Mouse (Mus musculus) small intestine, adult 2 months (tissue): ENCODE measurements at regions not wholly inside any gene's neighbourhood (a gene's known extent, or its start where the extent isn't known, plus 50 kb on each side); places are given as distances from the start of the nearest gene placed in this dataset.

Experiments used
- H3K27ac ChIP-seq: fragments of 200-500 bp; 2 replicates; pipeline ENCODE4 v1.5.1; 2012; ENCODE audit warnings: low read depth, low read length, control low read depth, inconsistent platforms; ENCODE audit not compliant: insufficient read depth
- H3K27me3 ChIP-seq: fragments of 200-500 bp; 2 replicates; pipeline ENCODE4 v1.6.1; 2012; ENCODE audit warnings: mild to moderate bottlenecking, moderate library complexity, low read length, inconsistent platforms; ENCODE audit not compliant: control insufficient read depth, insufficient read depth
- H3K36me3 ChIP-seq: fragments of 200-500 bp; 2 replicates; pipeline ENCODE4 v1.6.1; 2012; ENCODE audit warnings: mild to moderate bottlenecking, low read length, control low read depth, inconsistent platforms; ENCODE audit not compliant: control insufficient read depth, insufficient read depth
- H3K4me1 ChIP-seq: fragments of 200-500 bp; 2 replicates; pipeline ENCODE4 v1.6.1; 2012; ENCODE audit warnings: low read length, inconsistent platforms, mixed read lengths; ENCODE audit not compliant: control insufficient read depth, insufficient read depth, insufficient read length
- H3K4me3 ChIP-seq: fragments of 200-500 bp; 2 replicates; pipeline ENCODE4 v1.5.1; 2012; ENCODE audit warnings: low read depth, mild to moderate bottlenecking, control low read depth, inconsistent platforms, low read length, moderate library complexity
- CTCF ChIP-seq: fragments of 200-500 bp; IDR thresholded peaks from 2 replicates; pipeline ENCODE4 v1.5.1; 2012; ENCODE audit warnings: low read depth, mild to moderate bottlenecking, control low read depth, inconsistent platforms, low read length, moderate library complexity, mixed read lengths; ENCODE audit not compliant: insufficient replicate concordance, insufficient read length; ENCODE audit errors: extremely low read depth
- POLR2A ChIP-seq: fragments of 200-500 bp; IDR thresholded peaks from 2 replicates; pipeline ENCODE4 v1.6.1; 2012; ENCODE audit warnings: low read depth, mild to moderate bottlenecking, control low read depth, inconsistent platforms, low read length, moderate library complexity
- WGBS: fragments of 180-500 bp; shearing (Covaris S2); methylation state at CpG from one replicate; pipeline ENCODE4 v1.1.7; 2018; 5-methylcytosine and 5-hydroxymethylcytosine counted together

DNA sequence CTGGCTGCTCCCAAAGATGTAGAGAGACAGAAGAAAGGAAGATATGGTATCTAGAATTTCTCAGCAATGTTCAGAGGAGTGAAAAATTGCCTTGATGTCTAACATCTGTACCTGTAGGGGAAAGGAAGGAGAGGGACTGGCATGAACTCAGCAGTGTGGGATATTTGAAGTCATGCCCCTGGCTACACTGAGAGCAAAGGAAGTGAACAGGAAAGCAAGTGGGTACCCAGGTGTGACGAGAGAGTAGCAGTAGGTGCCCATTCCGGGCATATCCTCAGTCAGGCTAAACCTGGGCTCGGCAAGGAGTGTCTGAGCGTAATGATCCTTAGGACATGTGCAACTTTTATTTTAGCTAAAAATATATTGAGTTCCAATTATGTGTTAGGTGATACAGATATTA, 203.4 kb upstream of the Satb1 start:
- Histone ChIP-seq H3K4me1 (no peaks in the 10 kb centered on the region), H3K36me3 (no peaks in the 10 kb centered on the region), H3K27ac (no peak overlapping the region), H3K27me3 (no peaks in the 10 kb centered on the region), H3K4me3 (no peak overlapping the region)
- 85% methylated on average over 4 of the region's 4 CpGs for WGBS
- no peak for TF ChIP-seq CTCF
- no peak for TF ChIP-seq POLR2A

DNA sequence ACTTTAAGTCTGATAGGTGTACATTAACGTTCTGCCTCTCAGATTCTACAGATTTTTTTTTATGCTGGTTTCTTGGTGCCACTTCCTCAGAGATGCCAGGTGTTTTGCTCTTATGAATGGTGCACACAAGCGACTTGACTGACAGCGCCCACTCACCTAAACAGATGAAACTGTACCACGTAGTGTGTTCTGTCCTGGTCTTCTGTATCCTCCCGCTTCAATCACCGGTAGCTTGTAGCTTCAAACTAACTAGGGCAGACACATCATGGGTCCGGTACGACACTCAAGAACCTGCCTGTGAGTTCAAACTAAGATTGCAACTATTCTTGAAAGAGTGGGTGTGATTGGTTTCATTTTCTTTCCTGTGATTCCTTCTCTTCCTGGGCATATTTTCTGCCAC, 198.0 kb upstream of the Satb1 start:
- Histone ChIP-seq H3K27ac (no peak overlapping the region), H3K36me3 (no peaks in the 10 kb centered on the region), H3K27me3 (no peaks in the 10 kb centered on the region), H3K4me1 (no peaks in the 10 kb centered on the region), H3K4me3 (no peak overlapping the region)
- no peak for TF ChIP-seq POLR2A
- no peak for TF ChIP-seq CTCF
- 87% methylated on average over 8 of the region's 8 CpGs for WGBS

DNA sequence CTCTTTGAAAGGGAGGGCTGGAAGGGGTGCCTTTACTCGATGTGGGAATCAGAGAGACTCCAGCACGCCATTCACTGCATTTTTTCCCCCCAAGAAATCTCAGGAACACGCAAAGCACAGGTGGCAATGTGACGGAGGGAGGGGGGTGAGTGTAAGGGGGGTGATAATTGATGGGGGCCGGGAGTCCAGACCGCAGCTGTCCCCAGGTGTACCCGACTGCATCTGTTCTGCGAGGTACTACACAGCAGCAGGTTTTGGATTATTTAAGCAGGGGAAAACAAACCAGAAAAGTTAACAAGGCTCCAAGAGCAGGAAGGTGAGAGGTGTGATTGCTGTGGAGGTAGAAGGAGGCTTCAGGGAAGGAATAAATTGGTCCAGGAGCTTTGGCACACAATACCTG, 153.8 kb upstream of the Satb1 start:
- WGBS = 55% methylated on average over 8 of the region's 8 CpGs
- Histone ChIP-seq H3K27me3 (no peaks in the 10 kb centered on the region), H3K4me3 (no peak overlapping the region), H3K36me3 (no peaks in the 10 kb centered on the region), H3K27ac (no peak overlapping the region), H3K4me1 (no peaks in the 10 kb centered on the region)
- no peak for TF ChIP-seq POLR2A
- no peak for TF ChIP-seq CTCF

DNA sequence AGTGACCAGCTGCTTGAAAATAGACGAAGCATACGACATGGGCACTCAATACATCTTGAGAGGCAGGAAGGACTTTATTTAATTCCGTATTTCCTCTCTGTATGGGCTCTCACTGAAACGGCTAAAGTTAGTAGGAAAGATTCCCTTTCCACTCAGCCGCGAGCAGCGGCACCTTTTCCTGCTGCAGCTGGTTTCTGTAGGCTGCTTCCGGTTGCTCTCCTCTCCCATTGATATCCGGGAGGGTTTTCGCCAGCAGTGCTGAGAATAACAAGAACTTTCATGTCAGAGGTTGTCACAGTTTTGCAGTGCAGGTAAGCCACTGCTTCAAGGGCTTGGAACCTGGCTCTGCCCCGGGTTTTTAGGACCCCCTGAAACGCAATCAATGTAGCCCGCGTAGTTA, 153.1 kb upstream of the Satb1 start:
- Histone ChIP-seq H3K4me1 (no peaks in the 10 kb centered on the region), H3K4me3 (no peak overlapping the region), H3K27me3 (no peaks in the 10 kb centered on the region), H3K27ac (no peak overlapping the region), H3K36me3 (no peaks in the 10 kb centered on the region)
- TF ChIP-seq POLR2A (no peak), CTCF (no peak)
- 66% methylated on average over 14 of the region's 14 CpGs for WGBS

GRCm38 (mm10) chr17:51979126-51979525, 146.0 kb upstream of the Satb1 start:
- TF ChIP-seq POLR2A (no peak), CTCF (no peak)
- no peaks in the 10 kb centered on the region for H3K4me1 ChIP-seq
- H3K4me3 ChIP-seq = no peak overlapping the region
- H3K27ac ChIP-seq = no peak overlapping the region
- no peaks in the 10 kb centered on the region for H3K36me3 ChIP-seq
- no peaks in the 10 kb centered on the region for H3K27me3 ChIP-seq
- 76% methylated on average over 2 of the region's 2 CpGs for WGBS

DNA sequence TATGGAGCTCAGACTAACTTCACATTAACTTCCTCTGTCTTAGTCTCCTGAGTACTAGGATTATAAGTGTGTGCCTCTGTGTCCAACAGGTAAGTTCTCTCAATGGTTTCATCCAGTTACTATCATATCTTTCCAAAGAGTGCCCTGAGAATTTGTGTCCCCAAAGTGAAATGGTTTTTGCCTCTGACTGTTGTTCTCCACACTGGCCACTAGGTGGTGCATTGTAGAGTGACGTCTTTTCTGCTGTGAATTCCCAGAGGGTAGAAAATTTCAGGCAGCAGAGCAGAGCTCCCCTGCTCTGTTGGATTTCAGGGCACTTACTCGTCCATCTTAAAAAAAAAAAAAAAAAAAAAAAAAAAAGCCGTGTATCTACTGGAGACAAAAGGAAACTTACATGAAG, 138.4 kb upstream of the Satb1 start:
- no peaks in the 10 kb centered on the region for H3K27me3 ChIP-seq
- 48% methylated on average over 3 of the region's 3 CpGs for WGBS
- H3K36me3 ChIP-seq = no peaks in the 10 kb centered on the region
- no peaks in the 10 kb centered on the region for H3K4me1 ChIP-seq
- H3K4me3 ChIP-seq = no peak overlapping the region
- TF ChIP-seq POLR2A = no peak
- TF ChIP-seq CTCF = peak; percentile 16; the same call in 1 of the 2 replicates
- H3K27ac ChIP-seq = no peak overlapping the region

DNA sequence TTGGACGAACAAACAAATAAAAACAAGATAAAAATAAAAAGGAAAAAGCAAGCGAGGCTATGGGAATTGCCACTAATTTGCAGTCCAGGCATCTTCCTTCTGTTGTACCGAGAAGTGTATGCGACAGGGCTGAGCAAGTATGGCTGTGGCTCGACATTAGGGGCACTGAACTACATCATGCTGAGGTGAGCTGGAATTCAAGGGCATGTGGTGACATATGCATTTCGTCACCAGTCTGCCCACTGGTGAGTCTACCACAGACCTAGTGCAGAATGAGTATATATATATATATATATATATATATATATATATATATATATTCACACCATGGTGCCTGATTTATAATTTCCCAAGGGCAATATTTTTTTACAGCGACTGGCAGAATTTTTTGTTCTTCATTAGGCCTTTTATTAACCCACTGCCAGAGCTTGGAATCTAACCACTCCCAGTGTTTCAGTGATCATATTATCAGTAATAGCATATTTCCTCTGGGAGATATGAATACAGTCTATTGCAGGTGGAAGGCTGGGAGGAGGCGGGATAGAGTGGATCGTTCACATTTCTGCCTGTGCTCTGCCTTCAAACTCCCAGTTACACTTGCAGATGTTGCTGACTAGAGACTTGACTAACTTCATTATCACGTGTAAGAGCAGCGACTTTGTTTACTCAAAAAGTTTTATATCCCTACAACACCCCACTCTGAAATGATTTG, 133.6 kb upstream of the Satb1 start:
- WGBS = 77% methylated on average over 11 of the region's 11 CpGs
- TF ChIP-seq CTCF = no peak
- no peak for TF ChIP-seq POLR2A

More for the DNA sequence above, 133.6 kb upstream of the Satb1 start:
- Histone ChIP-seq H3K4me3 (no peak overlapping the region), H3K27me3 (no peaks in the 10 kb centered on the region), H3K4me1 (no peaks in the 10 kb centered on the region), H3K27ac (no peak overlapping the region), H3K36me3 (no peaks in the 10 kb centered on the region)
